Mouse (Mus musculus) erythroblast, embryonic 14.5 days (primary cell): ENCODE measurements around the gene Lsm3. TPM values are rescaled to one million over a fixed set of nuclear protein-coding genes. Genes with fewer than 3 reads are reported as not detected.

Experiments
- H3K27me3 ChIP-seq: 2 replicates; pipeline ENCODE4 v1.6.1; 2012; ENCODE audit warnings: inconsistent platforms; ENCODE audit not compliant: control insufficient read depth
- H3K36me3 ChIP-seq: 2 replicates; pipeline ENCODE4 v1.6.1; 2012; ENCODE audit warnings: mild to moderate bottlenecking, inconsistent platforms; ENCODE audit not compliant: control insufficient read depth
- H3K4me1 ChIP-seq: 2 replicates; pipeline ENCODE4 v1.6.1; 2012; ENCODE audit warnings: inconsistent platforms; ENCODE audit not compliant: control insufficient read depth
- H3K4me3 ChIP-seq: replicated peaks from 2 replicates; pipeline ENCODE3; 2012; ENCODE audit warnings: moderate library complexity, mild to moderate bottlenecking, inconsistent platforms
- H3K9me3 ChIP-seq: 2 replicates; pipeline ENCODE4 v1.6.1; 2012; ENCODE audit warnings: low read length, inconsistent platforms, mixed read lengths; ENCODE audit not compliant: control insufficient read depth
- GATA1 ChIP-seq: IDR thresholded peaks from 2 replicates; pipeline ENCODE4 v1.6.1; 2012; ENCODE audit warnings: low read length, inconsistent platforms, mixed read lengths
- TAL1 ChIP-seq: IDR thresholded peaks from 3 replicates; pipeline ENCODE4 v1.6.1; 2012; ENCODE audit warnings: low read length, inconsistent platforms, mixed read lengths
- polyA plus RNA-seq: library from polyadenylated mRNA; stranded (reverse); fragments of >175 nt; gene quantifications from 2 replicates; pipeline ENCODE4 v1.2.3, GENCODE M21; 2012

Lsm3 gene
- polyA plus RNA-seq, 1 experiment, result 0.51 TPM

- TF ChIP-seq GATA1 (no peak), TAL1 (no peak)
- Histone ChIP-seq H3K9me3 (no peaks in the 10 kb centered on the region), H3K4me3 (no peak overlapping the region), H3K36me3 (peaks cover 54% of the 10 kb centered on the region), H3K4me1 (no peaks in the 10 kb centered on the region), H3K27me3 (no peaks in the 10 kb centered on the region)
Measured at GRCm38 (mm10) chr6:91527227-91527860, 11.6 kb downstream of the Lsm3 start.

GRCm38 (mm10) chr6:91528265-91528664, 12.5 kb downstream of the Lsm3 start:
- TF ChIP-seq TAL1 (no peak), GATA1 (no peak)
- peaks cover 45% of the 10 kb centered on the region for H3K36me3 ChIP-seq
- H3K9me3 ChIP-seq, result no peaks in the 10 kb centered on the region
- H3K27me3 ChIP-seq, result no peaks in the 10 kb centered on the region
- no peaks in the 10 kb centered on the region for H3K4me1 ChIP-seq
- H3K4me3 ChIP-seq, result no peak overlapping the region

GRCm38 (mm10) chr6:91530673-91531072, 14.9 kb downstream of the Lsm3 start:
- Histone ChIP-seq H3K4me1 (no peaks in the 10 kb centered on the region), H3K4me3 (no peak overlapping the region), H3K9me3 (no peaks in the 10 kb centered on the region), H3K27me3 (no peaks in the 10 kb centered on the region), H3K36me3 (peaks cover 21% of the 10 kb centered on the region)
- TF ChIP-seq GATA1 (no peak), TAL1 (no peak)

GRCm38 (mm10) chr6:91531276-91531675, 15.5 kb downstream of the Lsm3 start:
- Histone ChIP-seq H3K9me3 (no peaks in the 10 kb centered on the region), H3K4me3 (no peak overlapping the region), H3K4me1 (no peaks in the 10 kb centered on the region), H3K36me3 (peaks cover 15% of the 10 kb centered on the region), H3K27me3 (no peaks in the 10 kb centered on the region)
- no peak for TF ChIP-seq GATA1
- TF ChIP-seq TAL1, result no peak

GRCm38 (mm10) chr6:91532661-91533060, 16.9 kb downstream of the Lsm3 start:
- Histone ChIP-seq H3K4me3 (no peak overlapping the region), H3K27me3 (no peaks in the 10 kb centered on the region), H3K36me3 (peaks cover 8% of the 10 kb centered on the region), H3K4me1 (no peaks in the 10 kb centered on the region), H3K9me3 (no peaks in the 10 kb centered on the region)
- no peak for TF ChIP-seq GATA1
- TF ChIP-seq TAL1, result no peak

DNA sequence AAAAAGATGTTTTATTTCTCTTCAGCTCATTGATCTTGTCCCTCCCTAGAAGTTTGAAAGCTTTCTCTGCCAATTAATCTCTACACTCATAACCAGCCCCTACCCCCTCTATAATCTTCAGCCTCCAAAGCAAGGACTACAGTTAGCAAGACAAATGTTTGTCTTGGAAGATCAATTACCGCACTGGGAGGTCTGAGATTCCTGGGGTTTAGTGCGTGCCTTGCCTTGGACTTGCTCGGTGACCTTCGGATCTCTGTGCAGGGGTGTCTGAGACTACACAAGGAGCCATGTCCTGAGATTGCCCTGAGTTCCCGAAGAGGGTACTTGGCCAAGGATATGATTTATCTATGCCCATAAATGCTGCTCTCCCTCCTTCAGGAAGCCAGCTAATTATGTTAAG, 17.6 kb downstream of the Lsm3 start:
- H3K36me3 ChIP-seq, result peaks cover 4% of the 10 kb centered on the region
- TF ChIP-seq GATA1 (no peak), TAL1 (no peak)
- no peak overlapping the region for H3K4me3 ChIP-seq
- no peaks in the 10 kb centered on the region for H3K4me1 ChIP-seq
- no peaks in the 10 kb centered on the region for H3K27me3 ChIP-seq
- H3K9me3 ChIP-seq, result no peaks in the 10 kb centered on the region

DNA sequence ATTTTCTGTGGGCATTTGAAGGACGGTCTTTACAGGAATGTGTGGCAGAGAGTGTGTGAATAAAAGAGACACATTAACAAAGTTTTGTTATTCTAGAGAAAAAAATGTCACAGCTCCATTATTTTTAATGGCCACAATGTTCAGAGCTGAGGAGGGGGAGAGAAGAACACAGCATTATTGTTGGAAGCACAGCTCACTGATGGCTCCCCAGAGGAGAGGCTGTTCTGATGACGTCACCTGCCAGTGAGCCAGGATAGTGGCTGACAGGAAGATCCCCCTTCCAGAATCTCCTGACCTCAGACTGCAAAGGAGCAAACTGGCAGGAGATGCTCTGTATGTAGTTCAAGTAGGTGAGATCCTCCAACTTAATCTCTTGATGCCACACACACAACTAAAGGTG, 18.0 kb downstream of the Lsm3 start:
- TF ChIP-seq TAL1, result no peak
- TF ChIP-seq GATA1, result no peak
- Histone ChIP-seq H3K4me1 (no peaks in the 10 kb centered on the region), H3K27me3 (no peaks in the 10 kb centered on the region), H3K36me3 (peaks cover under 1% of the 10 kb centered on the region; the same call in 1 of the 2 replicates), H3K4me3 (no peak overlapping the region), H3K9me3 (no peaks in the 10 kb centered on the region)

GRCm38 (mm10) chr6:91534268-91534667, 18.5 kb downstream of the Lsm3 start:
- Histone ChIP-seq H3K4me1 (no peaks in the 10 kb centered on the region), H3K27me3 (no peaks in the 10 kb centered on the region), H3K4me3 (no peak overlapping the region), H3K9me3 (no peaks in the 10 kb centered on the region), H3K36me3 (no peaks in the 10 kb centered on the region)
- TF ChIP-seq TAL1, result no peak

DNA sequence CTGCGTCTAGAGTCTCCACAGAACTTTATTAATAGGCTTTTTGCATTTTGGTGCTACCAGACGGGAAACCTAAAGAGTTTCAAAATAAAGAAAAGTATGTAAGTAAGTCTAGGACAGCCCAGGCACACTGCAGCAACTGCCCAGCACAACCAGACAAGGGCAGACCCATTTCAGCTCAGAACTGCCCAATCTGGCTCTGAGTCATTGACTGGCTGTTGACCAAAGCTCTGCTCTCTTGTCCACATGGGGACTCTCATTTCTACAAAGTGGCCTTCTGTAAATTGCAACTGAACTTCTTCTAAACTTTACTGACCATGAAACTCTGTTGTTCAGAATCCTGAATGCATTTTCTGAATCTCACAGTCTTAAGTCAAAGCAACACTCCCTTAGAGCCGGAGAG, 19.5 kb downstream of the Lsm3 start:
- Histone ChIP-seq H3K27me3 (no peaks in the 10 kb centered on the region), H3K4me3 (no peak overlapping the region), H3K4me1 (no peaks in the 10 kb centered on the region), H3K9me3 (no peaks in the 10 kb centered on the region), H3K36me3 (no peaks in the 10 kb centered on the region)
- TF ChIP-seq GATA1 (no peak), TAL1 (no peak)

DNA sequence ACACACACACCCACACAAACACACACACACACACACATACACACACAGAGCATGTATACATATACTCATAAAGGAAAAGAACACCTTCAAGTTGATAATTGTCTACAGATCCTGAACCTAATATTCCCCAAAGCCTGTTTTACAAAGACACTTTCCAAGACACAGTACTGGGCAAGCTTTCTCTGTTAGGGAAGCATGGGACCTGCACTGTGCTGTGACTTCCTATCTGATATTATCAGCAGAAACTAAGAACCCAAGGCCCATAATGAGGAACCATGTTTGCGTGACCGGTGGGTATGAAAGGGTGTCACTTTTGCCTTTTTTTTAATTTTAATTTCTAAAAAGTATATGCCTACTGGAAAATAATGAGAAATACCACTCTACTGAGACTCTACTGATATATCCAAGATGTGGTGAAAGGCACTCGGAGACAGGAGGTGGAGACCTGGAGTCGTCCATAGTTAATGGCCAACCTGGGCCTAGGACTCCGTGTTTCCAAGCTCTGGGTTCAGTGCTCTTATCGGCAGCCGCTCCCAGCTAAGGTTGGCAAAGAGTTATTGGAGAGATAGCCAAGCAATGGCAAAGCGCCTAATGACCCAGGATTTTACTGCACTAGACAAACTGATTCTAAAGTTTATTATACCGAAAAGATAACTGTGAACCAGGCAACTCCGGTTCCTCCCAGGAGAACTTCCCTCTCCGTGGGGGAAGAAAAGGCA, 20.5 kb downstream of the Lsm3 start:
- TF ChIP-seq TAL1, result no peak
- TF ChIP-seq GATA1, result no peak
- Histone ChIP-seq H3K4me1 (no peaks in the 10 kb centered on the region), H3K36me3 (no peaks in the 10 kb centered on the region), H3K4me3 (no peak overlapping the region), H3K27me3 (no peaks in the 10 kb centered on the region), H3K9me3 (no peaks in the 10 kb centered on the region)
